Mouse (Mus musculus) olfactory bulb, adult 2 months (tissue): ENCODE data around the gene Xlr3b. TPM values are rescaled to one million over a fixed set of nuclear protein-coding genes. Genes with fewer than 3 reads are reported as not detected.

Source experiments
- polyA plus RNA-seq: library from polyadenylated mRNA; stranded (reverse); fragments of >200 nt; gene quantifications from 2 replicates; pipeline ENCODE4 v1.2.4, GENCODE M21; 2012; ENCODE audit warnings: low replicate concordance; ENCODE audit not compliant: missing spikeins, insufficient read depth, insufficient read length

The Xlr3b gene
- polyA plus RNA-seq, 1 experiment, result not detected

Other genes with a start within 250 kb of the Xlr3b start
- not detected in 2 replicates for gene Zfp185, start 204.9 kb upstream of the Xlr3b start, polyA plus RNA-seq
- gene Pnma5, start 155.1 kb upstream of the Xlr3b start, polyA plus RNA-seq, result not detected in 2 replicates
- not detected in 2 replicates for gene Pnma3, start 127.4 kb upstream of the Xlr3b start, polyA plus RNA-seq
- not detected in 2 replicates for gene Xlr4a, start 109.7 kb upstream of the Xlr3b start, polyA plus RNA-seq
- not detected in 2 replicates for gene Xlr3a, start 95.1 kb upstream of the Xlr3b start, polyA plus RNA-seq
- not detected in 2 replicates for gene Gm14685, start 75.2 kb upstream of the Xlr3b start, polyA plus RNA-seq
- gene Xlr5b, start 43.4 kb upstream of the Xlr3b start, polyA plus RNA-seq, result not detected in 2 replicates
- gene DXBay18, start 42.8 kb upstream of the Xlr3b start, polyA plus RNA-seq, result not detected in 2 replicates
- gene Spin2d, start 15.2 kb upstream of the Xlr3b start, polyA plus RNA-seq, result not detected in 2 replicates
- not detected in 2 replicates for gene Xlr4b, start 22.1 kb downstream of the Xlr3b start, polyA plus RNA-seq
- not detected in 2 replicates for gene F8a, start 36.1 kb downstream of the Xlr3b start, polyA plus RNA-seq
- gene Xlr4c, start 50.9 kb downstream of the Xlr3b start, polyA plus RNA-seq, result not detected in 2 replicates
- not detected in 2 replicates for gene Xlr3c, start 73.2 kb downstream of the Xlr3b start, polyA plus RNA-seq
- gene Xlr5a, start 100.8 kb downstream of the Xlr3b start, polyA plus RNA-seq, result not detected in 2 replicates
- gene Xlr5c, start 100.8 kb downstream of the Xlr3b start, polyA plus RNA-seq, result not detected in 2 replicates
- not detected in 2 replicates for gene Gm45015, start 144.6 kb downstream of the Xlr3b start, polyA plus RNA-seq
- not detected in 2 replicates for gene Zfp275, start 150.4 kb downstream of the Xlr3b start, polyA plus RNA-seq
- not detected in 2 replicates for gene Gm18336, start 206.5 kb downstream of the Xlr3b start, polyA plus RNA-seq
- gene Zfp92, start 218.9 kb downstream of the Xlr3b start, polyA plus RNA-seq, result not detected in 2 replicates
- gene Trex2, start 243.1 kb downstream of the Xlr3b start, polyA plus RNA-seq, result not detected in 2 replicates